Mouse (Mus musculus): ENCODE measurements at regions not wholly inside any gene's neighbourhood (a gene's known extent, or its start where the extent isn't known, plus 50 kb on each side); places are given as distances from the start of the nearest gene placed in this dataset.

DNA sequence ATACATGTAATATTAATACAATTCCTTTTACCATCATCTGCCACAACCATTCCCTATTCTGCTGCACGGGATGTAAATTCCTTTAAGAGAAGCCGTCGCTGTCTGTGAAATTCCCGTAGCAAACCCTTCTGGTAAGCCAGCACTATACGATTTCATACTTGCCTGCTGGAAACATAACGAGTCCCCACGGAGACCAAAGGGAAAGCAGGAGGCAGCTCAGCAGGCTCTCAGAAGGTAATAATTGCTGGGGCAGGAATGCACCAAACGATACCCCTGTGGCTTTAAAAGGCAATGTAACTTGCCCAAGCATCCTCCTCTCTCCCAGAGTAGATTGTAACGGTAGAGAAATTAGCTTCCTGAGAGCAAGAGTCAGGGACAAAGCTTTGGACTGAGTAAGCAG, 114.0 kb upstream of the Hes1 start:
- no peaks in the 10 kb centered on the region for H3K9me3 ChIP-seq (replicated peaks; ENCODE audit: low read length)
- peaks cover 19% of the 10 kb centered on the region for H3K4me1 ChIP-seq (replicated peaks; ENCODE audit: insufficient read depth, low read length)
- H3K27ac ChIP-seq = no peak overlapping the region
- DNase-seq (ENCODE audit: low spot score) (no peak), ATAC-seq (replicated peaks; ENCODE audit: low FRiP score, low read depth) (no peak)
- H3K27me3 ChIP-seq (ENCODE audit: insufficient read depth, low read length) = no peaks in the 10 kb centered on the region
- no peak overlapping the region for H3K4me2 ChIP-seq (ENCODE audit: low read length)
- H3K36me3 ChIP-seq (ENCODE audit: insufficient read depth, low read length) = no peaks in the 10 kb centered on the region
- no peak for TF ChIP-seq CTCF (IDR thresholded peaks at IDR 0.05; ENCODE audit: low read depth)
- WGBS = 38% methylated on average over 9 of the region's 9 CpGs
- no peak overlapping the region for H3K9ac ChIP-seq (ENCODE audit: low read depth, low read length)
- no peak overlapping the region for H3K4me3 ChIP-seq (replicated peaks; ENCODE audit: low read depth, low read length)

DNA sequence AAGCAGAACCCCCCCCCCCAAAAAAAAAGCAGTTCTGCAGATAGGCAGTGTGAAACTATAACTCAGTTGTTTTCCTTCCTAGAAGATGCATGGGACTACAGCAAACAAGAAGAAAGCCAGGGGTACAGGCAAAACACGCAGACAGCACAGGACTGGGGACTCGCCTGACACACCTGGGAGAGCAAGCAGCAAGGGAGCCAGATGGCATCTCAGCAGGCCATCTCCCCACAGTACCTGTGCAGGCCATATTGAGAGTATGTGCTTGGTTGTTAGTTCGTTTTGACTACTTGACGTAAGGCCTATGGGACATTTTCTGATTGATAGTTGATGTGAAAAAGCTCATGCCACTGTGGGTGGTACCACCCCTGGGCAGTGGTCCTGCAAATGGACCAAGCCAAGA, 113.4 kb upstream of the Hes1 start:
- ATAC-seq (replicated peaks; ENCODE audit: low FRiP score, low read depth) (no peak), DNase-seq (ENCODE audit: low spot score) (no peak)
- Histone ChIP-seq H3K27me3 (ENCODE audit: insufficient read depth, low read length) (no peaks in the 10 kb centered on the region), H3K4me1 (replicated peaks; ENCODE audit: insufficient read depth, low read length) (peaks cover 16% of the 10 kb centered on the region), H3K4me3 (replicated peaks; ENCODE audit: low read depth, low read length) (no peak overlapping the region), H3K4me2 (ENCODE audit: low read length) (no peak overlapping the region), H3K9me3 (replicated peaks; ENCODE audit: low read length) (no peaks in the 10 kb centered on the region), H3K36me3 (ENCODE audit: insufficient read depth, low read length) (no peaks in the 10 kb centered on the region), H3K9ac (ENCODE audit: low read depth, low read length) (no peak overlapping the region), H3K27ac (no peak overlapping the region)
- no peak for TF ChIP-seq CTCF (IDR thresholded peaks at IDR 0.05; ENCODE audit: low read depth)
- WGBS = 97% methylated on average over 4 of the region's 4 CpGs

DNA sequence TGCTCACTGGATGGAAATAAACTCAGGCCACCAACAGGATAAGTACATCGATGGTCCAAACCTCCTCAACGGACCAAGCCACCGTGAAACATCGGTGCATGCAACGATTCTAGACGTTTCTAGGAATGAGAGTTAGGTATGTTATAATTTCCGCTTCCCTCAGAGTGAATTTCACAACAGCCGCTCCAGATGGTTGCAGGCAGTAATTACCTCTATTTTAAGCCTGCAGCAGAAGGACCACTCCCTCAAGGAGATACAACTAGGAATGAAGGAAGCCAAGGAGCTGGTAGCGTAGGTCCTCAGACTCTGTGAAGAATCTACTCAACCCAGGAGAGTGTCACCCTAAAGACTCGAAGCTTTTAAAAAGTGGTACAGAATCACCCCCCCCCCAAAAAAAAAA, 109.5 kb upstream of the Hes1 start:
- H3K4me2 ChIP-seq (ENCODE audit: low read length) = no peak overlapping the region
- DNase-seq (ENCODE audit: low spot score) (no peak), ATAC-seq (replicated peaks; ENCODE audit: low FRiP score, low read depth) (no peak)
- 0 out of 2 replicates have a peak, but pooled peaks cover 4% of the 10 kb centered on the region for H3K4me1 ChIP-seq (replicated peaks; ENCODE audit: insufficient read depth, low read length)
- no peak overlapping the region for H3K4me3 ChIP-seq (replicated peaks; ENCODE audit: low read depth, low read length)
- no peak overlapping the region for H3K9ac ChIP-seq (ENCODE audit: low read depth, low read length)
- no peaks in the 10 kb centered on the region for H3K27me3 ChIP-seq (ENCODE audit: insufficient read depth, low read length)
- TF ChIP-seq CTCF (IDR thresholded peaks at IDR 0.05; ENCODE audit: low read depth) = no peak
- WGBS = 86% methylated on average over 10 of the region's 10 CpGs
- no peak overlapping the region for H3K27ac ChIP-seq
- H3K36me3 ChIP-seq (ENCODE audit: insufficient read depth, low read length) = no peaks in the 10 kb centered on the region
- H3K9me3 ChIP-seq (replicated peaks; ENCODE audit: low read length) = no peaks in the 10 kb centered on the region

DNA sequence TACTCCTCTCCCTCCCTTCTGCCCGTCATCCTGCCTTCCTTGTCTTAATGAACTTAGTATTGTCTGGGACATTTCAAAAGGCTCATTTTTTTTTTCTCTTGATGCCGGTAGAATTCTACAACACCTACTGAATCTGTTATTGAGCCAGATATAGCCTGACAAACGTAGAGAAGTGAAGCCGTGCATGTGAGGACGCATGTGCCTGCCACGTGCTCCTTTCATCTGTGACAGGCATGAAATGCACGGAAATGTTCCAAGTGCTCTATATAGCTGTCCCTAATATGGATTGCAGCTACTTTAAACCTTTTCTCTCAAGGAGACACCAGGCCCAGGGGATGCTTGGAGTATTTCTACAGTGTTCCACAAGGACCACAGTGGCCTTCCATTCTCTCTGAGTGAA, 107.3 kb upstream of the Hes1 start:
- Histone ChIP-seq H3K4me3 (replicated peaks; ENCODE audit: low read depth, low read length) (no peak overlapping the region), H3K9ac (ENCODE audit: low read depth, low read length) (no peak overlapping the region), H3K9me3 (replicated peaks; ENCODE audit: low read length) (no peaks in the 10 kb centered on the region), H3K27ac (no peak overlapping the region), H3K4me2 (ENCODE audit: low read length) (no peak overlapping the region), H3K27me3 (ENCODE audit: insufficient read depth, low read length) (no peaks in the 10 kb centered on the region), H3K4me1 (replicated peaks; ENCODE audit: insufficient read depth, low read length) (0 out of 2 replicates have a peak, but pooled peaks cover 4% of the 10 kb centered on the region), H3K36me3 (ENCODE audit: insufficient read depth, low read length) (no peaks in the 10 kb centered on the region)
- no peak for TF ChIP-seq CTCF (IDR thresholded peaks at IDR 0.05; ENCODE audit: low read depth)
- DNase-seq (ENCODE audit: low spot score) (no peak), ATAC-seq (replicated peaks; ENCODE audit: low FRiP score, low read depth) (no peak)
- WGBS = 79% methylated on average over 7 of the region's 7 CpGs

DNA sequence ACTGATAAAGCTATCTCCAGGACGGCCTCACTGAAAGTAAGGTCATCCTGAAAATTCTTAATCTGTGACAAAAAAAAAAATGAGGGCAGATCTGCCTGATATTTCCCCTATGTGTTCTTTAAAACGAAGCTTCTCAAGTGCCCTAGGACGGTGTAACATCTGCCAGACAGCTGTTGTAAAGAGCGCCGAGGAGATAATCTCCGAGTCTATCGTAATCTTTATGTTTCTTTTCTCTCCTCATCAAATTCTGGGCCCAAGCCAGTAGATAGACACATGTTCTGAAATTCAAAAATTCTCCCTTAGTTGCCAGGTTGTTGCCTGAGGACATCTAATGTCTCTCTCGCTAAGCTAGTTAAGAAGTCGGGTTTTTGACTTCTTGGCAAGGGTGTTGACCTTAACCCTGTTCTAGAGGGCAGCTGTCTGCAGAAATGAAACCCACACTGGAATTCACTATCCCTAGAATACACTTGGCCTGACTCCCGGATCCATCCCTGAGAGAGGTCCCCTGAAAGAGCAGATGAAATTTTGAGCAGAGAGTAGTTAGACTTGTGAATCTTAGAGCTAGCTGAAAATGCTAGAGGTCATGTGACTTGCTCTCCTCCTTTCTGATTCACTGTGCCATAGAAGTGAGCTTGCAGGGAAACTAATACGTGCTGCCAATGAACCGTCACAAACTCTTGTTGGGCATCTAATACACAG, 104.1 kb upstream of the Hes1 start:
- no peak for DNase-seq (ENCODE audit: low spot score)
- Histone ChIP-seq H3K4me2 (ENCODE audit: low read length) (no peak overlapping the region), H3K4me3 (replicated peaks; ENCODE audit: low read depth, low read length) (no peak overlapping the region), H3K27me3 (ENCODE audit: insufficient read depth, low read length) (no peaks in the 10 kb centered on the region), H3K4me1 (replicated peaks; ENCODE audit: insufficient read depth, low read length) (no peaks in the 10 kb centered on the region), H3K27ac (no peak overlapping the region), H3K9me3 (replicated peaks; ENCODE audit: low read length) (no peaks in the 10 kb centered on the region), H3K9ac (ENCODE audit: low read depth, low read length) (no peak overlapping the region), H3K36me3 (ENCODE audit: insufficient read depth, low read length) (no peaks in the 10 kb centered on the region)
- WGBS = 66% methylated on average over 12 of the region's 12 CpGs
- TF ChIP-seq CTCF (IDR thresholded peaks at IDR 0.05; ENCODE audit: low read depth) = no peak
- no peak for ATAC-seq (replicated peaks; ENCODE audit: low FRiP score, low read depth)

DNA sequence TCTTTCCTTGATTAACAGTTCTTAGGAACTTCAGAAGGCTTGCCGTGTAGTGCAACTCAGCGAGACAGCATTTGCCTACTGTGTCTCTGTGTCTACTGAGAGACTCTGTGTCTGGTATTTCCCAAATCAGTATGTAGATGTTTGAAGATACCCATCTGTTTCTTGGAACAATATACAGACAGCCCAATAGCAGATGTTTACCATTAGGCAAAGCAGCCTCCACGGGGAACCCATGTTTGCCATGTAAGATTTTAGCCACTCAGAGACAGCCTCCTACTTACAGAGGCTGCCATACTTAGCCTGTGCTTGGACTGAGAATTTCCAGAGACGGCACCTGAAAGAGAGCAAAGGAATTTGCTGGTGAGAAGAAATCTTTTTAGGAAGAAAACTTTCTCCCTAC, 100.9 kb upstream of the Hes1 start:
- DNase-seq (ENCODE audit: low spot score) (no peak), ATAC-seq (replicated peaks; ENCODE audit: low FRiP score, low read depth) (no peak)
- Histone ChIP-seq H3K9ac (ENCODE audit: low read depth, low read length) (no peak overlapping the region), H3K9me3 (replicated peaks; ENCODE audit: low read length) (no peaks in the 10 kb centered on the region), H3K36me3 (ENCODE audit: insufficient read depth, low read length) (no peaks in the 10 kb centered on the region), H3K4me3 (replicated peaks; ENCODE audit: low read depth, low read length) (no peak overlapping the region), H3K27me3 (ENCODE audit: insufficient read depth, low read length) (no peaks in the 10 kb centered on the region), H3K4me1 (replicated peaks; ENCODE audit: insufficient read depth, low read length) (no peaks in the 10 kb centered on the region), H3K4me2 (ENCODE audit: low read length) (no peak overlapping the region), H3K27ac (no peak overlapping the region)
- no peak for TF ChIP-seq CTCF (IDR thresholded peaks at IDR 0.05; ENCODE audit: low read depth)
- 37% methylated on average over 4 of the region's 4 CpGs for WGBS

DNA sequence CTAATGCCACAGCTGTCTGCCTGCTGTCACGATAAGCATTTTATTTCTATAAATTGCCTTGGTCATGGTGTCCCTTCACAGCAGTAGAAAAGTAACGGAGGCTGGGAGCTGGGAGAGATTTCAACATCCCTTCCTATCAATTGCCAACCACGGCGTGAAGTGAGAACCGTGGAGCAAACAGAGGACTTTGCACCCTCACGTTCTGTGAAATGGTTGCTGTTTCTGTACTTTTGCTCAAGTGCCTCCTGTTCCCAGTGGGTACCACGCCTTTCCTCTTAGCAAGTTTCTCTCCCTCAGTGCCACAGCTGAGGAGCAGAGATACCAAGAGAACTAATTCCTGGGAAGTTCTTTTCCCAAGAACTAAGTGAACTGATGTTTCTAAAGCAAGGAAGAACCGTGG, 99.6 kb upstream of the Hes1 start:
- Histone ChIP-seq H3K9ac (ENCODE audit: low read depth, low read length) (no peak overlapping the region), H3K9me3 (replicated peaks; ENCODE audit: low read length) (no peaks in the 10 kb centered on the region), H3K27me3 (ENCODE audit: insufficient read depth, low read length) (no peaks in the 10 kb centered on the region), H3K27ac (no peak overlapping the region), H3K4me2 (ENCODE audit: low read length) (no peak overlapping the region), H3K4me1 (replicated peaks; ENCODE audit: insufficient read depth, low read length) (no peaks in the 10 kb centered on the region), H3K4me3 (replicated peaks; ENCODE audit: low read depth, low read length) (no peak overlapping the region), H3K36me3 (ENCODE audit: insufficient read depth, low read length) (no peaks in the 10 kb centered on the region)
- TF ChIP-seq CTCF (IDR thresholded peaks at IDR 0.05; ENCODE audit: low read depth) = no peak
- WGBS = 94% methylated on average over 8 of the region's 8 CpGs
- DNase-seq (ENCODE audit: low spot score) (no peak), ATAC-seq (replicated peaks; ENCODE audit: low FRiP score, low read depth) (no peak)

Measured in kidney, postnatal 0 days (tissue).